Mouse (Mus musculus) lung, postnatal 4 days (tissue): ENCODE data around the gene Frmd4b.
"Not testable (repeated sequence)": the region's sequence is repeated elsewhere in the genome, so short reads cannot be mapped to it uniquely, and the experiment has no call there.

Source experiments
- DNase-seq, 2 experiments: peaks; one replicate each; pipeline ENCODE4 v3.0.0; 2021

Gene Frmd4b

GRCm38 (mm10) chr6:97463898-97464524, 153.3 kb downstream of the Frmd4b start:
- DNase-seq, result peak in 1 of 2 experiments; percentile 38

GRCm38 (mm10) chr6:97462421-97462820, 154.9 kb downstream of the Frmd4b start:
- no peak for DNase-seq

GRCm38 (mm10) chr6:97459112-97459511, 158.2 kb downstream of the Frmd4b start:
- DNase-seq, result peak in 1 of 2 experiments; percentile 39

- no peak for DNase-seq
These were observed 159.0 kb downstream of the Frmd4b start for GRCm38 (mm10) chr6:97458358-97458757.

- DNase-seq, result peak; percentile 36 to 50
These were observed 159.4 kb downstream of the Frmd4b start for GRCm38 (mm10) chr6:97457954-97458353.

GRCm38 (mm10) chr6:97457210-97457609, 160.1 kb downstream of the Frmd4b start:
- no peak for DNase-seq

- no peak for DNase-seq
These were observed 165.1 kb downstream of the Frmd4b start for GRCm38 (mm10) chr6:97452223-97452622.

GRCm38 (mm10) chr6:97449806-97450205, 167.5 kb downstream of the Frmd4b start:
- no peak for DNase-seq

GRCm38 (mm10) chr6:97447020-97447419, 170.3 kb downstream of the Frmd4b start:
- DNase-seq, result no peak

- no peak for DNase-seq
These were observed 173.2 kb downstream of the Frmd4b start for GRCm38 (mm10) chr6:97444145-97444544.

GRCm38 (mm10) chr6:97443522-97443921, 173.8 kb downstream of the Frmd4b start:
- DNase-seq, result peak in 1 of 2 experiments; percentile 31

GRCm38 (mm10) chr6:97441357-97441756, 176.0 kb downstream of the Frmd4b start:
- DNase-seq, result no peak

GRCm38 (mm10) chr6:97438918-97439645, 178.3 kb downstream of the Frmd4b start:
- no peak for DNase-seq

GRCm38 (mm10) chr6:97434753-97435152, 182.6 kb downstream of the Frmd4b start:
- no peak for DNase-seq

GRCm38 (mm10) chr6:97431309-97432004, 185.9 kb downstream of the Frmd4b start:
- DNase-seq, result peak; percentile 29 to 31

- no peak for DNase-seq
These were observed 186.8 kb downstream of the Frmd4b start for GRCm38 (mm10) chr6:97430519-97430918.

- DNase-seq, result no peak
These were observed 187.5 kb downstream of the Frmd4b start for GRCm38 (mm10) chr6:97429688-97430343.

- peak in 1 of 2 experiments; percentile 85 for DNase-seq
These were observed 197.4 kb downstream of the Frmd4b start for GRCm38 (mm10) chr6:97419771-97420446.

GRCm38 (mm10) chr6:97416972-97417554, 200.3 kb downstream of the Frmd4b start:
- peak; percentile 80 to 83 for DNase-seq

GRCm38 (mm10) chr6:97415578-97415977, 201.8 kb downstream of the Frmd4b start:
- not testable (repeated sequence) for DNase-seq

GRCm38 (mm10) chr6:97413453-97413852, 203.9 kb downstream of the Frmd4b start:
- no peak for DNase-seq

- no peak for DNase-seq
These were observed 204.9 kb downstream of the Frmd4b start for GRCm38 (mm10) chr6:97412403-97412802.
